Mouse (Mus musculus) CH12.LX (cell line): ENCODE data around the gene Ap4m1.

ENCODE experiments used
- CHD1 ChIP-seq: IDR thresholded peaks from 2 replicates; pipeline ENCODE4 v1.6.1; 2012; ENCODE audit warnings: low read depth, low read length, improper control_type of control experiment, inconsistent platforms
- CTCF ChIP-seq, 2 experiments: IDR thresholded peaks in 1 of 2; conservative IDR thresholded peaks in 1 of 2; 2 replicates each; pipeline ENCODE4 v1.5.1; 2011 to 2012; ENCODE audit warnings: low read depth in 2 of 2, low read length in 2 of 2, improper control_type of control experiment in 1 of 2, inconsistent platforms in 1 of 2, mild to moderate bottlenecking in 1 of 2, moderate library complexity in 1 of 2
- ELF1 ChIP-seq: IDR thresholded peaks from 2 replicates; pipeline ENCODE4 v1.6.1; 2014; ENCODE audit warnings: low read depth, mild to moderate bottlenecking, inconsistent platforms, low read length, improper control_type of control experiment
- KAT2A ChIP-seq: IDR thresholded peaks from 2 replicates; pipeline ENCODE4 v1.6.1; 2012; ENCODE audit warnings: low read length, improper control_type of control experiment, inconsistent platforms; ENCODE audit not compliant: insufficient replicate concordance
- POLR2A ChIP-seq: IDR thresholded peaks from 2 replicates; pipeline ENCODE4 v1.6.1; 2011; ENCODE audit warnings: low read depth, mild to moderate bottlenecking, improper control_type of control experiment, low read length
- RAD21 ChIP-seq: IDR thresholded peaks from 2 replicates; pipeline ENCODE4 v1.6.1; 2011; ENCODE audit warnings: low read depth, mild to moderate bottlenecking, low read length, improper control_type of control experiment, moderate library complexity
- RCOR1 ChIP-seq: conservative IDR thresholded peaks from 2 replicates; pipeline ENCODE4 v1.6.1; 2012; ENCODE audit warnings: low read depth, mild to moderate bottlenecking, inconsistent platforms, low read length, improper control_type of control experiment

GRCm38 (mm10) chr5:138228026-138228425 is 56.2 kb downstream of the Ap4m1 start:
- TF ChIP-seq CTCF (conservative IDR thresholded peaks at IDR 0.05 in 1 of 2, IDR thresholded peaks at IDR 0.05 in 1 of 2; ENCODE audit: low read depth in 2 of 2, low read length in 2 of 2) (peak; percentile 48 to 63; a peak in 3 of 4 replicates), CHD1 (no peak), RAD21 (peak; percentile 14), RCOR1 (no peak), ELF1 (no peak), KAT2A (no peak), POLR2A (no peak)
